Mouse (Mus musculus) hindbrain, postnatal 0 days (tissue): ENCODE data around the gene Cbx6. TPM values are rescaled to one million over a fixed set of nuclear protein-coding genes. Genes with fewer than 3 reads are reported as not detected.
A peak's percentile ranks its signal among the peaks of the same experiment; 100 is the strongest.
"Not testable (repeated sequence)": the region's sequence is repeated elsewhere in the genome, so short reads cannot be mapped to it uniquely, and the experiment has no call there.

ENCODE experiments used
- ATAC-seq: fragments of 200-750 bp; cut with Nextera tagmentation; 2 replicates; pipeline ENCODE4 v1.8.0; 2017; ENCODE audit warnings: mild to moderate bottlenecking, moderate TSS enrichment, moderate library complexity
- DNase-seq: peaks from one replicate; pipeline ENCODE4 v3.0.0-alpha.2; 2015; ENCODE audit warnings: low spot score
- H3K27ac ChIP-seq: fragments of 300-500 bp; sonication (generic); 2 replicates; pipeline ENCODE4 v1.5.1; 2014; ENCODE audit warnings: mild to moderate bottlenecking
- H3K27me3 ChIP-seq: fragments of 300-500 bp; sonication (generic); 2 replicates; pipeline ENCODE4 v1.6.1; 2014; ENCODE audit warnings: low read length, mixed read lengths; ENCODE audit not compliant: insufficient read depth
- H3K36me3 ChIP-seq: fragments of 300-500 bp; sonication (generic); 2 replicates; pipeline ENCODE4 v1.6.1; 2014; ENCODE audit warnings: low read length, mixed read lengths; ENCODE audit not compliant: insufficient read depth
- H3K4me1 ChIP-seq: fragments of 300-500 bp; sonication (generic); 2 replicates; pipeline ENCODE4 v1.6.1; 2014; ENCODE audit warnings: antibody characterized with exemption, low read length, mixed read lengths; ENCODE audit not compliant: insufficient read depth
- H3K4me2 ChIP-seq: fragments of 300-500 bp; sonication (generic); 2 replicates; pipeline ENCODE4 v1.6.1; 2014; ENCODE audit warnings: low read depth, mild to moderate bottlenecking, low read length, moderate library complexity, mixed read lengths
- H3K4me3 ChIP-seq: fragments of 300-500 bp; sonication (generic); 2 replicates; pipeline ENCODE4 v1.5.1; 2014; ENCODE audit warnings: low read length
- H3K9ac ChIP-seq: fragments of 300-500 bp; sonication (generic); replicated peaks from 2 replicates; pipeline ENCODE4 v1.6.1; 2014; ENCODE audit warnings: mild to moderate bottlenecking, low read length, moderate library complexity, mixed read lengths
- H3K9me3 ChIP-seq: fragments of 300-500 bp; sonication (generic); 2 replicates; pipeline ENCODE4 v1.6.1; 2016; ENCODE audit warnings: low read length, mixed read lengths
- CTCF ChIP-seq: IDR thresholded peaks from 2 replicates; pipeline ENCODE4 v1.5.1; 2016; ENCODE audit warnings: antibody characterized with exemption, control low read depth, low read depth
- WGBS: fragments of 180-500 bp; shearing (Covaris S2); extraction: QIAGEN DNeasy Blood & Tissue Kit; methylation state at CpG from one replicate; pipeline ENCODE4 v1.1.7; 2014; 5-methylcytosine and 5-hydroxymethylcytosine counted together
- polyA plus RNA-seq: library from polyadenylated mRNA; unstranded; fragments of >200 nt; fragmentation: Nextera tagmentation; extraction: Ambion mirVana; gene quantifications from 2 replicates; pipeline ENCODE4 v1.2.1, GENCODE M21; 2015
- total RNA-seq: library from RNA; depleted of rRNA; stranded (reverse); fragments of >200 nt; gene quantifications from 2 replicates; pipeline ENCODE4 v1.2.3, GENCODE M21; 2014

Gene Cbx6
- total and polyA plus RNA-seq, 2 experiments from 2014 or later = 56.6 to 107 TPM

DNA sequence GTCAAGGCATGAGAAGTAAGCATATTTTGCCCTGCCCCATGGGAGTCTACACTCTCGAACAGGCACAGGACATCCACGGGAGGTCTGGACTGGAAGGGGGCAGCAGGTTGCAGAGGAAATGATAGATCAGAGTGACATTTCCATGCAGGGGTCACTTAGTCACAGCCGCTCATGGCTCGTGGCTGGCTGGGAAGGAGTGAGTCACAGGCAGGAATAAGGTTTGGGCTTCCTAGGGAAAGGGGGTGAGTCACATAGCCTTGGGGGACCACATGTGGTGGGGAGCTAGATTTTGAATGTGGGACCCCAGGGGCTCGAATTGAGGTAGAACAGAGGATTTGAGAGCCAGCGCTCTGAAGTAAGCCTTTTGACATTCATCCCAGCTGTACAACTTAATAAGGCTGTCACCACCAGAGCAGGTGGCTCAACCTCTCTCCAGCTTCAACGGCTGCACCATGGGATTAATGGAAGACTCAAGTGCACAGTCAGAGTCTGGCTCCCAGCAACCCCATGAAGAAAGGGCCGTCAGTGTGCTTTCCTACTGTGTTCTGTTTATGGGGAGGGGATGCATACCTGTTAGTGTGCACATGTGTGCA is 20.7 kb downstream of the Cbx6 start:
- 36% methylated on average over 8 of the region's 8 CpGs for WGBS
- no peaks in the 10 kb centered on the region for H3K27me3 ChIP-seq
- ATAC-seq = no peak
- H3K36me3 ChIP-seq = no peaks in the 10 kb centered on the region
- no peaks in the 10 kb centered on the region for H3K9me3 ChIP-seq
- H3K4me1 ChIP-seq = no peaks in the 10 kb centered on the region; the same call in 1 of the 2 replicates
- H3K27ac ChIP-seq = no peak overlapping the region
- H3K9ac ChIP-seq = no peak overlapping the region
- no peak for TF ChIP-seq CTCF
- no peak overlapping the region for H3K4me3 ChIP-seq
- no peak overlapping the region for H3K4me2 ChIP-seq
- DNase-seq = no peak

DNA sequence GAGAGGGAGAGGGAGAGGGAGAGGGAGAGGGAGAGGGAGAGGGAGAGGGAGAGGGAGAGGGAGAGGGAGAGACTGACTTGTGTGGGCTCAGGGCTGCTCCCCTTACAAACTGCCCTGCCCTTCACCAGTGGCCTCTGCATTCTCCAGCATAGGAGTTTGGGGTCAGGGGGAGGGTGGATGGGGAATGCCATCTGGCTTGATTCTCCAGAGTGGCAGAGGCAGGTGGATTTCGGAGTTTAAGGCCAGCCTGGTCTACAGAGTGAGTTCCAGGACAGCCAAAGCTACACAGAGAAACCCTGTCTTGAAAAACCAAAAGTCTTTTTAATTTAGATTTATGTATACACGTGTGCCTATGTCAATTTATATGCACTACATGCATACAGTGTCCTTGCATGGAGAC is 21.6 kb downstream of the Cbx6 start:
- not testable (repeated sequence) for H3K27me3 ChIP-seq, H3K4me3 ChIP-seq, H3K4me1 ChIP-seq, H3K9ac ChIP-seq, H3K27ac ChIP-seq, ATAC-seq, DNase-seq, H3K4me2 ChIP-seq, H3K36me3 ChIP-seq, H3K9me3 ChIP-seq
- 74% methylated on average over 2 of the region's 2 CpGs for WGBS

- no peaks in the 10 kb centered on the region for H3K36me3 ChIP-seq
- WGBS = 74% methylated on average over 4 of the region's 4 CpGs
- no peaks in the 10 kb centered on the region for H3K27me3 ChIP-seq
- H3K27ac ChIP-seq = no peak overlapping the region
- H3K4me1 ChIP-seq = no peaks in the 10 kb centered on the region; the same call in 1 of the 2 replicates
- no peak for TF ChIP-seq CTCF
- DNase-seq = no peak
- H3K9me3 ChIP-seq = no peaks in the 10 kb centered on the region
- no peak overlapping the region for H3K4me3 ChIP-seq
- no peak overlapping the region for H3K9ac ChIP-seq
- ATAC-seq = no peak
- H3K4me2 ChIP-seq = no peak overlapping the region
Observed at GRCm38 (mm10) chr15:79810997-79811396, 23.5 kb downstream of the Cbx6 start.

DNA sequence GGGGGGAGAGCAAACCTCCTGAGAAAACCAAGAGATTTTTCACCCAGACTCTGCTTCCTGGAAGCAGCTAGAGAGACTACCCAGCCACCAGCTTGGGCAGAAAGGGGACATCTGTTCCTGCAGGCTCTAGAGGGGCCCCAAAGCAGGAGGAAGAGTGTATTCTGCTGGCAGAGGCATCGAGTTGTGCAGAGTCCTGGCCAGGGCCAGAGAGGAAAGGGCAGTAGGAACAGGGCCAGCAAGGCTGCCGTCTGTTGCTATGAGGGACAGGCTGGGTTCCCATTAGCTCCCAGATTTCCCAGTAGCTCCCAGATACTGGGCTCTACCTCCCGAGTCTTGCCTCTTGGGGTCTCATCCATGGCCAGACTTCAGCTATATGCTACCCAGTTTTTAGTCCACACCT is 24.4 kb downstream of the Cbx6 start:
- Histone ChIP-seq H3K4me1 (peaks cover 1% of the 10 kb centered on the region; the same call in 1 of the 2 replicates), H3K9ac (no peak overlapping the region), H3K4me3 (no peak overlapping the region), H3K36me3 (no peaks in the 10 kb centered on the region), H3K27ac (no peak overlapping the region), H3K4me2 (no peak overlapping the region), H3K27me3 (no peaks in the 10 kb centered on the region), H3K9me3 (no peaks in the 10 kb centered on the region)
- no peak for TF ChIP-seq CTCF
- ATAC-seq (no peak), DNase-seq (no peak)
- 40% methylated on average over 3 of the region's 3 CpGs for WGBS

- no peak for ATAC-seq
- DNase-seq = no peak
- Histone ChIP-seq H3K9ac (no peak overlapping the region), H3K9me3 (no peaks in the 10 kb centered on the region), H3K4me2 (no peak overlapping the region), H3K4me1 (peaks cover 3% of the 10 kb centered on the region; the same call in 1 of the 2 replicates), H3K4me3 (no peak overlapping the region), H3K27ac (no peak overlapping the region), H3K36me3 (no peaks in the 10 kb centered on the region), H3K27me3 (no peaks in the 10 kb centered on the region)
- TF ChIP-seq CTCF = no peak
- 53% methylated on average over 5 of the region's 5 CpGs for WGBS
Observed at GRCm38 (mm10) chr15:79808658-79809057, 25.8 kb downstream of the Cbx6 start.

GRCm38 (mm10) chr15:79808114-79808513 is 26.4 kb downstream of the Cbx6 start:
- Histone ChIP-seq H3K9ac (no peak overlapping the region), H3K27me3 (no peaks in the 10 kb centered on the region), H3K36me3 (no peaks in the 10 kb centered on the region), H3K4me2 (no peak overlapping the region), H3K4me1 (peaks cover 3% of the 10 kb centered on the region; the same call in 1 of the 2 replicates), H3K9me3 (no peaks in the 10 kb centered on the region), H3K27ac (no peak overlapping the region), H3K4me3 (no peak overlapping the region)
- DNase-seq (peak; percentile 82), ATAC-seq (no peak)
- peak; percentile 92 for TF ChIP-seq CTCF
- WGBS = 31% methylated on average over 5 of the region's 5 CpGs

GRCm38 (mm10) chr15:79807050-79807449 is 27.4 kb downstream of the Cbx6 start:
- peaks cover 8% of the 10 kb centered on the region; the same call in 1 of the 2 replicates for H3K4me1 ChIP-seq
- ATAC-seq (no peak), DNase-seq (no peak)
- no peaks in the 10 kb centered on the region for H3K27me3 ChIP-seq
- no peak overlapping the region for H3K9ac ChIP-seq
- WGBS = 58% methylated on average over 1 of the region's 1 CpGs
- no peak overlapping the region for H3K4me3 ChIP-seq
- no peak overlapping the region for H3K27ac ChIP-seq
- no peaks in the 10 kb centered on the region for H3K9me3 ChIP-seq
- H3K36me3 ChIP-seq = no peaks in the 10 kb centered on the region
- no peak for TF ChIP-seq CTCF
- H3K4me2 ChIP-seq = no peak overlapping the region
